Mouse (Mus musculus) embryonic facial prominence, embryonic 13.5 days (tissue): ENCODE measurements around the gene Gbe1. TPM values are rescaled to one million over a fixed set of nuclear protein-coding genes. Genes with fewer than 3 reads are reported as not detected.

ENCODE experiments used
- ATAC-seq: fragments of 200-750 bp; cut with Nextera tagmentation; 2 replicates; pipeline ENCODE4 v1.8.0; 2017; ENCODE audit warnings: low read depth; ENCODE audit not compliant: insufficient number of reproducible peaks, insufficient read depth, low FRiP score, low TSS enrichment
- H3K27ac ChIP-seq: fragments of 300-500 bp; sonication (generic); 2 replicates; pipeline ENCODE4 v1.5.1; 2015; ENCODE audit warnings: moderate library complexity, mild to moderate bottlenecking, inconsistent platforms
- H3K27me3 ChIP-seq: fragments of 300-500 bp; sonication (generic); 2 replicates; pipeline ENCODE4 v1.6.1; 2015; ENCODE audit warnings: mild to moderate bottlenecking, inconsistent platforms
- H3K36me3 ChIP-seq: fragments of 300-500 bp; sonication (generic); 2 replicates; pipeline ENCODE4 v1.6.1; 2015; ENCODE audit warnings: mild to moderate bottlenecking, inconsistent platforms
- H3K4me1 ChIP-seq: fragments of 300-500 bp; sonication (generic); 2 replicates; pipeline ENCODE4 v1.6.1; 2015; ENCODE audit warnings: inconsistent platforms
- H3K4me2 ChIP-seq: fragments of 300-500 bp; sonication (generic); 2 replicates; pipeline ENCODE4 v1.6.1; 2015; ENCODE audit warnings: moderate library complexity, mild to moderate bottlenecking, inconsistent platforms
- H3K4me3 ChIP-seq: fragments of 300-500 bp; sonication (generic); 2 replicates; pipeline ENCODE4 v1.5.1; 2015; ENCODE audit warnings: mild to moderate bottlenecking, inconsistent platforms
- H3K9ac ChIP-seq: fragments of 300-500 bp; sonication (generic); 2 replicates; pipeline ENCODE4 v1.6.1; 2015; ENCODE audit warnings: mild to moderate bottlenecking, inconsistent platforms
- H3K9me3 ChIP-seq: fragments of 300-500 bp; sonication (generic); 2 replicates; pipeline ENCODE4 v1.6.1; 2016; ENCODE audit warnings: inconsistent platforms
- WGBS: fragments of 180-500 bp; shearing (Covaris S2); methylation state at CpG from one replicate; pipeline ENCODE4 v1.1.7; 2015; ENCODE audit warnings: mixed read lengths; 5-methylcytosine and 5-hydroxymethylcytosine counted together
- polyA plus RNA-seq: library from polyadenylated mRNA; unstranded; fragments of >200 nt; fragmentation: Nextera tagmentation; extraction: Ambion mirVana; gene quantifications from 2 replicates; pipeline ENCODE4 v1.2.1, GENCODE M21; 2015

Gene Gbe1
- polyA plus RNA-seq, 1 experiment from 2014 or later, result 16.8 TPM

DNA sequence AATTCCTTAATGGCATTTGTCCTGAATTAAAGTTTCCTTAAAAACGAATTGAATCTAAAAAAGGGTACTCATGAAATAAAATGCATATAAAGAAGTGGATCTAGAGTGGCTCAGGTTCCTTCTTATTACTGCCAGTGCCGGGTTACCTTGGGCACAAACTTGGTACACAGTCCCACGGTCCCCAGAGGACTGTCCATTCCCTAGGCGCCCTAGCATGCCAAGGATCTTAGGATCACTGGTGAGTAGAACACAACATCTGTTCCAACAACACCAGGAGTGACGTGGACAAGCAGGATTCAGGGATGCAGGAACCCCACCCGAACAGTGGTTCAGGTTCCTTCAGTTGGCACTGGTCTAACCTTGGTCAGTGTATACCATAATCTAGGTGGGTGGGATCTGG, 44.6 kb downstream of the Gbe1 start:
- Histone ChIP-seq H3K9ac (no peak overlapping the region), H3K9me3 (peaks cover 8% of the 10 kb centered on the region; the same call in 1 of the 2 replicates), H3K27ac (no peak overlapping the region), H3K4me2 (no peak overlapping the region), H3K27me3 (no peaks in the 10 kb centered on the region), H3K36me3 (0 out of 2 replicates have a peak, but pooled peaks cover 5% of the 10 kb centered on the region), H3K4me1 (no peaks in the 10 kb centered on the region), H3K4me3 (no peak overlapping the region)
- no peak for ATAC-seq
- 94% methylated on average over 6 of the region's 6 CpGs for WGBS

DNA sequence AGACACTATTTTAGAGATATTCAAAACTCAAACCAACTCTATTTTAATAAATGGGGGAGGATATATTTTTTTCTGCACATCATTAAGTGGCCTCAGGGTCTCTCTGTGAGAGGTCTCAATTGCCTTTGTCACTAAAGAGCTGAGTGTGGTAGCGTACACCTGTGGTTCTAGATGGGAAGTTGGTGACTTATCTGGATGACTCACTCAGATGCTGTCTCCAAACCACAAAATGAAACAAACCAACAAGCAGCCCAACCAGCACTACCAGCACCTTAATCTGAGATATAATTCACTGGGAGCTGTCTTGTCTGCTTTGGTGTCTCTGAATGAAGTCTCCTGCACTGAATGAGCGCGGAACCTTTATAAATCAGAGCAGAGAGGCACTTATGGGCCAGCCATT, 51.5 kb downstream of the Gbe1 start:
- H3K27me3 ChIP-seq, result no peaks in the 10 kb centered on the region
- no peak overlapping the region for H3K4me2 ChIP-seq
- H3K4me1 ChIP-seq, result no peaks in the 10 kb centered on the region
- 94% methylated on average over 3 of the region's 3 CpGs for WGBS
- no peak overlapping the region for H3K27ac ChIP-seq
- no peak overlapping the region for H3K9ac ChIP-seq
- H3K36me3 ChIP-seq, result 0 out of 2 replicates have a peak, but pooled peaks cover 5% of the 10 kb centered on the region
- no peak overlapping the region for H3K4me3 ChIP-seq
- no peak for ATAC-seq
- H3K9me3 ChIP-seq, result no peaks in the 10 kb centered on the region

DNA sequence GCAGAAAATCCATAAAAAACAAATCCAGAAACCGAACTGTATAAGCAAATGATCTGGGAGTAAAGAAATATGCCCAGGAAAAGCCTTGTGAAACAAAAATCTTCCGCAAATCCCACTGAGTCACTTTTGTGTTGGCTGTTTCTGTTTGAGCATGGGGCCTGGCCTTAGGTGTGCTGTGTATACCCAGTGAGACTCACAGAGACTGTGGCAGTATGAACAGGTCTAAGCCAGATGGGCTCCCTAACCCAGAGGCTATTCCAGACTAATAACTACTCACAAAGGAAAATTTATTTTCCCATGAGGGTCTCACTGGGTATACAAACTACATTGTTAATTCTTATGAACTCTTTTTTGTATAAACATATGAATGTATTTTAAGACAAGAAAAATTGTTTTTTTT, 67.3 kb downstream of the Gbe1 start:
- ATAC-seq, result no peak
- Histone ChIP-seq H3K4me3 (no peak overlapping the region), H3K27ac (no peak overlapping the region), H3K4me1 (no peaks in the 10 kb centered on the region), H3K9ac (no peak overlapping the region), H3K27me3 (no peaks in the 10 kb centered on the region), H3K36me3 (no peaks in the 10 kb centered on the region), H3K4me2 (no peak overlapping the region), H3K9me3 (no peaks in the 10 kb centered on the region)
- WGBS, result 87% methylated on average over 2 of the region's 2 CpGs

DNA sequence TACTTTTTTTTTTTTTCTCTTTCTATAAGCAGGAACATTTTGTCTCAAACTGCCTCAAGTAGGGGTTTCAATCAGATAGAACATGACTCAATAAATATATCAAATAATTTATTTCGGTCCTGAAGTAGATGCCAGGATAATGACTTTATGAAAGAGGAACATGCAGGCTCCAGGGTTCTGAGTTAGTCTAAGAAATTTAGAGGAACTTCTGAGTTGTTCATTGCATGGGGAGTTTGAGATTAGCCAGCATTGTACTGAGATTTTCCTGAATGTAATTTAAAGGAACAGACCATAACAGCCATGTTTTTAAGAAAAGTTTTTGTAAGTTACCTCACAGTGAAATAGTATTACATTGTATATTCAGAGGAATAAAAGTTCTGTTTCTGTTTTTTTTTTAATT, 71.7 kb downstream of the Gbe1 start:
- Histone ChIP-seq H3K4me1 (no peaks in the 10 kb centered on the region), H3K36me3 (no peaks in the 10 kb centered on the region), H3K9me3 (0 out of 2 replicates have a peak, but pooled peaks cover 4% of the 10 kb centered on the region), H3K9ac (no peak overlapping the region), H3K4me2 (no peak overlapping the region), H3K4me3 (no peak overlapping the region), H3K27me3 (no peaks in the 10 kb centered on the region), H3K27ac (no peak overlapping the region)
- no peak for ATAC-seq
- WGBS, result 92% methylated on average over 1 of the region's 1 CpGs

DNA sequence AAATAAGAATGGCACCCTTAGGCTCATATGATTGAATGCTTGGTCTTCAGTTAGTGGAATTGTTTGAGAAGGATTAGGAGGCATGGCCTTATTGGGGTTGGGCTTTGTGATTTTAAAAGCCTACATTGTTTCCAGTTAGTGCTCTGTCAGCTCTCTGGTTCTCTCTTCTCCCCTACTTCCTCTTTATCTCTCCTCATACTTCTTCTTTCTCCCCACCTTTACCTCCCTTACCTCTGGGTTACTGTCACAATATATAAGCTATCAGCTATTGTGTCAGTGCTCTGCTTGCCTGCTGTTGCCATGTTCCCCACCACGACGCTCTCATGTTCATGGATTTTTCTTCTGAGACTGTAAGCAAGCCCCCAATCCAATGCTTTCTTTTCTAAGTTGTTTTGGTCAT, 73.6 kb downstream of the Gbe1 start:
- Histone ChIP-seq H3K4me2 (no peak overlapping the region), H3K4me3 (no peak overlapping the region), H3K4me1 (no peaks in the 10 kb centered on the region), H3K9ac (no peak overlapping the region), H3K27me3 (no peaks in the 10 kb centered on the region), H3K27ac (no peak overlapping the region), H3K9me3 (0 out of 2 replicates have a peak, but pooled peaks cover 4% of the 10 kb centered on the region), H3K36me3 (no peaks in the 10 kb centered on the region)
- no peak for ATAC-seq
- 93% methylated on average over 2 of the region's 2 CpGs for WGBS

DNA sequence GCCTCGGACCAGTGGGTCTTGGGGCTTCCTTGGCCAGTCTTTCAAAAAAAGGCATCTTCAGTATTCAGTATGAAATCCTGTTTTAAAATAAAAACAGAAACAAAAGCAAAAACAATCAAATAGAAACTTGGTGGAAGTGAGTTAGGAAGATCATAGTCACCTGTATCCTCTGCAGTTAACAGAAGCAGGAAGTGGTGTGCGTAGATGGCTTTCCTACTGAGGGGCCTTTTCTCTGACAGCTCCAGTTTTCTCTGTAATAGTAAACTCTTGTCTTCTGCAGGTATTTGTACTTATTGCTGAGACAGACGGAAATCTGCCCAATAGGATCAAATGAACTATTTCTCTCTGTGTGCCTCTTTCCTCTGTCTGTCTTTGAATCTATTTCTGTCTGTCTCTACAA, 81.5 kb downstream of the Gbe1 start:
- H3K4me2 ChIP-seq, result no peak overlapping the region
- no peaks in the 10 kb centered on the region for H3K36me3 ChIP-seq
- no peak overlapping the region for H3K27ac ChIP-seq
- no peak for ATAC-seq
- no peak overlapping the region for H3K9ac ChIP-seq
- no peak overlapping the region for H3K4me3 ChIP-seq
- no peaks in the 10 kb centered on the region for H3K9me3 ChIP-seq
- no peaks in the 10 kb centered on the region for H3K27me3 ChIP-seq
- H3K4me1 ChIP-seq, result no peaks in the 10 kb centered on the region
- 75% methylated on average over 3 of the region's 3 CpGs for WGBS

DNA sequence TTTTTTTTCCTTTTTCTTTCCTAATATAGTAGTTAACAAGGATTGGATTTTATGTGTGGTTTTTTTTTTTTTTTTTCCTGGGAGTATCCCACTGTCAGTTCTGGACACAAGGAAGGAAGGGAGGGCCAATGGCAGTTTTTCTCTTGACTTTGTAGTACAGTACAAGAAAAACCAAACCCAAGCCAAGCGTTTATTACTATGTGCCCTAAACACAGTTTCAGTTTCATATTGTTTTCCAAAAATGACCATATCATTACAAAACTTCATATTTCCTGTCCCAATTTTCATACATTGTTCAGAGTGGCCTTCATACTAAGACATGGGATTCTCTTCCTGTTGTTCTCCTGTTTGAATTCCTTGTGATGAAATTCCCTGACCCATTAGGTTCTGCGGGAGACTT, 94.0 kb downstream of the Gbe1 start:
- H3K36me3 ChIP-seq, result no peaks in the 10 kb centered on the region
- no peaks in the 10 kb centered on the region for H3K27me3 ChIP-seq
- H3K4me2 ChIP-seq, result no peak overlapping the region
- no peaks in the 10 kb centered on the region for H3K4me1 ChIP-seq
- no peak overlapping the region for H3K4me3 ChIP-seq
- 84% methylated on average over 2 of the region's 2 CpGs for WGBS
- no peak overlapping the region for H3K27ac ChIP-seq
- no peak overlapping the region for H3K9ac ChIP-seq
- ATAC-seq, result no peak
- no peaks in the 10 kb centered on the region for H3K9me3 ChIP-seq

DNA sequence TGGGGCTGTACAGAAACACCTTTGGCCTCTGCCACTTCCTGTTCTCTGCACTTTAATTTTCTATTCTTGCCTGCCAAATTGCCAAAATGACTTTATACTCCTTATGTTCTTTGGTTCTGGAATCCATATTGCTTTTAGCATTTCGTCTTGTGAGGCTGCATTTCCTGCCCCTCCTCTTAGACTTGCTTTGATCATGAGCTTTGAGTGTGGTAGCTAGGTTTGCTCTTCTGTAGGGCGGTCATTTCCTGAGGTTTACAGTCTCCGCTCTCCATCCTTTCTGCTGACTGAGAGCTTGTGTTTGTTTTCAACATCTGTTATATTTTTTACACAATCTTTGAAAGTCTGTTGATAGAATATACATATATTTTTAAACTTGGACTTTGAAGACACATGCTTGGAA, 107.3 kb downstream of the Gbe1 start:
- no peak overlapping the region for H3K9ac ChIP-seq
- H3K9me3 ChIP-seq, result no peaks in the 10 kb centered on the region
- H3K36me3 ChIP-seq, result no peaks in the 10 kb centered on the region
- ATAC-seq, result no peak
- no peak overlapping the region for H3K27ac ChIP-seq
- H3K4me2 ChIP-seq, result no peak overlapping the region
- H3K4me1 ChIP-seq, result no peaks in the 10 kb centered on the region
- H3K27me3 ChIP-seq, result no peaks in the 10 kb centered on the region
- 65% methylated on average over 3 of the region's 3 CpGs for WGBS
- no peak overlapping the region for H3K4me3 ChIP-seq

DNA sequence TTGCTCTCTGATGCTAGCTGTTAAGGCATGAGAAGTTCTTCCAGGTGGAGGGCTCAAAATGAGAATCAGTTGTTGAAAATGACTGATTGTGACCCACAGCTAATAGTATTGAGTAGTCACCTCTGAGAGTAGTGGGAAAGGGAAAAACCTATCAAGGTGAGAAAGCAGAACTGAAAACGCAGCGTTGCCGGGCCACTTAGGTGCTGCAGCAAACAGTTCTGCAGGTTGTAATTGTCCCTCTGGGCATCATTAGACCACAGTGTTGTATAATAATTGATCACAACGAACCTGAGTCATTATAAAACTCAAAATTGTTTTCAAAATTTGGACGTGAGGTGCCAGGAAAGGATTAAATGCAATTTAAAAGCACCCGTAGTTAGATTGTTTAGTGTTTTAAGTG, 135.8 kb downstream of the Gbe1 start:
- Histone ChIP-seq H3K9ac (no peak overlapping the region), H3K4me1 (no peaks in the 10 kb centered on the region), H3K27ac (no peak overlapping the region), H3K4me2 (no peak overlapping the region), H3K4me3 (no peak overlapping the region), H3K9me3 (no peaks in the 10 kb centered on the region), H3K27me3 (no peaks in the 10 kb centered on the region), H3K36me3 (no peaks in the 10 kb centered on the region)
- 70% methylated on average over 6 of the region's 6 CpGs for WGBS
- no peak for ATAC-seq

DNA sequence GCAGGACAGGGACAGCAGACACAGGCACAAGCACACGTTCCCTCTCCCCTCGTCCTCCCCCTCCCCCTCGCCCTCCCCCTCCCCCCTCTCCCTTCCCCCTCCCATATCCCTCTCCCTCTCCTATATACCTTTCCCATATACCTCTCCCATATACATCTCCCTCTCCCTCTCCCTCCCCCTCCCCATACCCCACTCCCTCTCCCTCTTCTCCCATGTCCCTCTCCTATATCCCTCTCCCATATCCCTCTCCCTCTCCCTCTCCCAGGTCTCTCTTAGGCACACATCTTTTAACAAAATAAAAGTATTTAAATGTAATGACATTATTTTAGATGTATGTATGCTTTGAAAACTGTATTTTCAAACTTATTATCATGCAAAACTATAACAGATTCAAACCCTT, 161.8 kb downstream of the Gbe1 start:
- H3K27ac ChIP-seq, result no peak overlapping the region

DNA sequence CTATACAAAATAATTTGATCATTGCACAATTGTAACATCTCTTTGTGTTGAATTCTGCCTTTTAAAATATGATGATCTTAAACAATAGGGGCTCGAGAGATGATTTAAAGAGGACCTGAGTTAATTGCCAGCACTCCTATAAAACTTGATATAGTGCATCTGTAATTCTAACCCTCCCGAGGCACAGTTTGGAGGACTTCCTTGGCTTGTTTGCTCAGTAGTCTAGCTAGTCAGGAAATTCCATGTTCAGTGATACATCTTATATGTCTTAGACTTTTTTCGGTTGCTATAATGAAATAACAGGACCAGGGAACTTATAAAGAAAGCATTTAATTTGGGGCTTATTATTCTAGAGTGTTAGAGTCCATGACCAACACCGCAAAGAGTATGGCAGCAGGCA, 162.4 kb downstream of the Gbe1 start:
- ATAC-seq, result no peak

More for the DNA sequence above, 161.8 kb downstream of the Gbe1 start:
- WGBS, result 36% methylated on average over 2 of the region's 3 CpGs
- no peaks in the 10 kb centered on the region for H3K36me3 ChIP-seq
- no peaks in the 10 kb centered on the region for H3K27me3 ChIP-seq
- H3K4me3 ChIP-seq, result no peak overlapping the region
- no peak overlapping the region for H3K9ac ChIP-seq
- H3K4me1 ChIP-seq, result no peaks in the 10 kb centered on the region
- no peaks in the 10 kb centered on the region for H3K9me3 ChIP-seq
- ATAC-seq, result no peak
- no peak overlapping the region for H3K4me2 ChIP-seq

DNA sequence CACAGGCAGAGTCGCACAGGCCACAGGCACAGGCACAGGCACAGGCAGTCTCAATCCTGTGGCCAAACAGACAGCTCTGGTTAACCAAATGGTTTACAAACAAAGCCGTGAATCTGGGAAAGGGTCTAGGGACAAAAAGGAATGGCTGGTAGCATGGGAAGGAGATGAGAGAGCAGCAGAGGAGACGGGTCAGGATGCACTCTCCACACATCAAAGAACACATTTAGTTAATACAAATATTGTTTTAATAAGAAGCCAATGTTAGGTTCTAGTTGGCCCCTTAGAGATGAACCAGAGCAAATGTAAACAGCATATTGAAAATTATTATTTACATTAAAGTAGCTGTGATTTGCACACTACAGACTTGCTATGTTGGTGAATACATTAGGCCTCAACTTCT, 166.7 kb downstream of the Gbe1 start:
- WGBS, result 84% methylated on average over 3 of the region's 3 CpGs
- no peaks in the 10 kb centered on the region for H3K27me3 ChIP-seq
- H3K4me2 ChIP-seq, result no peak overlapping the region
- no peaks in the 10 kb centered on the region for H3K36me3 ChIP-seq
- H3K4me3 ChIP-seq, result no peak overlapping the region
- H3K27ac ChIP-seq, result no peak overlapping the region
- no peak for ATAC-seq
- H3K9ac ChIP-seq, result no peak overlapping the region
- H3K9me3 ChIP-seq, result no peaks in the 10 kb centered on the region
- no peaks in the 10 kb centered on the region for H3K4me1 ChIP-seq

More for the DNA sequence above, 162.4 kb downstream of the Gbe1 start:
- Histone ChIP-seq H3K9ac (no peak overlapping the region), H3K9me3 (no peaks in the 10 kb centered on the region), H3K4me1 (no peaks in the 10 kb centered on the region), H3K27me3 (no peaks in the 10 kb centered on the region), H3K36me3 (no peaks in the 10 kb centered on the region), H3K4me3 (no peak overlapping the region), H3K27ac (no peak overlapping the region), H3K4me2 (no peak overlapping the region)
- WGBS, result 78% methylated on average over 4 of the region's 4 CpGs

DNA sequence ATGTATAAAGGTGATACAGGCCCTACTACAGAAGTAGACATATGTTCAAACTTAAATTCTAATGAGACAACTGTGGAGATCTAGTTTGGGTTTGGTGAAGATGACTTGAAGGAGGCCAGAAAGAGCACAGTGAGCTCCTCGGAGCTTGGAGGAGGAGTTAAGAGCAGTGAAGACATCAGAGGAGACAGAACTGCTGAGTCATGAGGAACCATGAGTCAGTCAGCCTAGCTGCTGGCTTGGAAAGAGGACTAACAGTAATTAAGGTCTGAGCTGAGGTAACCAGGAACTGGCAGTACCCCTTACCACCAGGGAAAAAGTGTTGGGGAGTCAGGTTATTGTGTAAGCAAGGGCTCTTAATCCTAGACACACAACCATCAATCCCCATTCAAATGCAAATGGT, 192.7 kb downstream of the Gbe1 start:
- WGBS, result 74% methylated on average over 1 of the region's 1 CpGs
- Histone ChIP-seq H3K9ac (no peak overlapping the region), H3K4me2 (no peak overlapping the region), H3K36me3 (no peaks in the 10 kb centered on the region), H3K9me3 (no peaks in the 10 kb centered on the region), H3K27ac (no peak overlapping the region), H3K27me3 (no peaks in the 10 kb centered on the region), H3K4me1 (no peaks in the 10 kb centered on the region), H3K4me3 (no peak overlapping the region)
- no peak for ATAC-seq
